Mouse (Mus musculus) megakaryocyte, embryonic 14.5 days (primary cell): ENCODE results near the gene Ift172. TPM values are rescaled to one million over a fixed set of nuclear protein-coding genes. Genes with fewer than 3 reads are reported as not detected.
"Not testable (repeated sequence)": the region's sequence is repeated elsewhere in the genome, so short reads cannot be mapped to it uniquely, and the experiment has no call there.

Experiments
- H3K27me3 ChIP-seq: replicated peaks from 2 replicates; pipeline ENCODE3; 2012; ENCODE audit warnings: inconsistent platforms
- H3K36me3 ChIP-seq: replicated peaks from 2 replicates; pipeline ENCODE3; 2012; ENCODE audit warnings: low read length, inconsistent platforms, mixed read lengths
- H3K4me1 ChIP-seq: 2 replicates; pipeline ENCODE4 v1.6.1; 2012; ENCODE audit warnings: inconsistent platforms
- H3K4me3 ChIP-seq: replicated peaks from 2 replicates; pipeline ENCODE3; 2012; ENCODE audit warnings: moderate library complexity, mild to moderate bottlenecking, inconsistent platforms
- H3K9me3 ChIP-seq: 2 replicates; pipeline ENCODE4 v1.6.1; 2012; ENCODE audit warnings: inconsistent platforms
- FLI1 ChIP-seq: IDR thresholded peaks from 2 replicates; pipeline ENCODE4 v1.6.1; 2012; ENCODE audit warnings: low read length, inconsistent platforms, mixed read lengths
- GATA1 ChIP-seq: IDR thresholded peaks from 3 replicates; pipeline ENCODE4 v1.6.1; 2012; ENCODE audit warnings: mixed read lengths, low read length, inconsistent platforms, borderline replicate concordance
- polyA plus RNA-seq: library from polyadenylated mRNA; stranded (reverse); fragments of >175 nt; gene quantifications from 2 replicates; pipeline ENCODE4 v1.2.3, GENCODE M21; 2012; ENCODE audit warnings: low replicate concordance; ENCODE audit not compliant: insufficient read depth

Ift172 gene
- polyA plus RNA-seq, 1 experiment: 19.3 TPM

GRCm38 (mm10) chr5:31219911-31220447, 70.9 kb downstream of the Ift172 start:
- Histone ChIP-seq H3K36me3 (peaks cover 7% of the 10 kb centered on the region), H3K9me3 (no peaks in the 10 kb centered on the region), H3K4me3 (peak overlapping the region; percentile 99), H3K4me1 (peaks cover 37% of the 10 kb centered on the region), H3K27me3 (no peaks in the 10 kb centered on the region)
- TF ChIP-seq GATA1: no peak
- no peak for TF ChIP-seq FLI1

DNA sequence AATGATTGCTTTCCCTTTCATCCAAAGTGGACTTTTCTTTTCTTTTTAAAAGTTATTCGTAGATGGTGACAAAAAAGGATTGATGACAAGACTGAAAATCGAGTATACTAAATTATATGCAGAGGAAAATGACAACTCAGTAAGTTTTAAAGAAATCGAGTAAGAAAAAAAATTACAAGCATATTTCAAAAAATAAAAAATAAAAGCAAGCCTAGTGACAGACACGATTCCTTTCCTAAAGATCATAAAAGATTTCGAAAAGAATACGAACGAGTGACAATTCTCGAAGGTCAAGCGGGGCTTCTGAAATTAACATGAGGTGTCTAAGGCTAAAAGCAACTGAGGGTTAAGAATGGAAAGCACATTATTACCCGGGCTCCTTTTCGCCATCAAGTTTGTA, 71.4 kb downstream of the Ift172 start:
- TF ChIP-seq GATA1: no peak
- no peak for TF ChIP-seq FLI1
- Histone ChIP-seq H3K4me1 (peaks cover 42% of the 10 kb centered on the region), H3K9me3 (no peaks in the 10 kb centered on the region), H3K27me3 (no peaks in the 10 kb centered on the region), H3K4me3 (peak overlapping the region; percentile 99), H3K36me3 (peaks cover 7% of the 10 kb centered on the region)

- peak overlapping the region; percentile 99 for H3K4me3 ChIP-seq
- no peaks in the 10 kb centered on the region for H3K9me3 ChIP-seq
- no peaks in the 10 kb centered on the region for H3K27me3 ChIP-seq
- peaks cover 45% of the 10 kb centered on the region for H3K4me1 ChIP-seq
- no peak for TF ChIP-seq FLI1
- no peak for TF ChIP-seq GATA1
- H3K36me3 ChIP-seq: peaks cover 7% of the 10 kb centered on the region
Observed at GRCm38 (mm10) chr5:31219070-31219469, 71.8 kb downstream of the Ift172 start.

DNA sequence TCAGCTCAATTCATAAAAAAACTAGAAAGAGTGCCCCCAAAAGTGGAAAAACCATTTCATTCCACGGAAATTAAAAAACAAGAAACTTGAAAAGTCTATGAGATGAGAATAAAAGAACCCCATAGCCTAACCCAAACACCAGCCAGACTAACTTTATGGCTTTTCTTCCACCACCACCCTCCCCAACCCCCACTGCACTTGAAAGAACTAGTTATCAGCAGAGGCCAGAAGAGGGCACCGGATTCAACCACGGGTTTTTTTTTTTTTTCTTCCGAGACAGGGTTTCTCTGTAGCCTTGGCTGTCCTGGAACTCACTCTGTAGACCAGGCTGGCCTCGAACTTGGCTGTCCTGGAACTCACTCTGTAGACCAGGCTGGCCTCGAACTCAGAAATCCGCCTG, 72.6 kb downstream of the Ift172 start:
- Histone ChIP-seq H3K27me3 (no peaks in the 10 kb centered on the region), H3K36me3 (peaks cover 7% of the 10 kb centered on the region), H3K4me3 (peak overlapping the region; percentile 80), H3K9me3 (no peaks in the 10 kb centered on the region), H3K4me1 (peaks cover 50% of the 10 kb centered on the region)
- TF ChIP-seq FLI1: no peak
- TF ChIP-seq GATA1: no peak

- peaks cover 60% of the 10 kb centered on the region for H3K4me1 ChIP-seq
- H3K9me3 ChIP-seq, H3K4me3 ChIP-seq, H3K27me3 ChIP-seq: not testable (repeated sequence)
- peaks cover 14% of the 10 kb centered on the region for H3K36me3 ChIP-seq
Observed at GRCm38 (mm10) chr5:31216554-31216953, 74.4 kb downstream of the Ift172 start.

DNA sequence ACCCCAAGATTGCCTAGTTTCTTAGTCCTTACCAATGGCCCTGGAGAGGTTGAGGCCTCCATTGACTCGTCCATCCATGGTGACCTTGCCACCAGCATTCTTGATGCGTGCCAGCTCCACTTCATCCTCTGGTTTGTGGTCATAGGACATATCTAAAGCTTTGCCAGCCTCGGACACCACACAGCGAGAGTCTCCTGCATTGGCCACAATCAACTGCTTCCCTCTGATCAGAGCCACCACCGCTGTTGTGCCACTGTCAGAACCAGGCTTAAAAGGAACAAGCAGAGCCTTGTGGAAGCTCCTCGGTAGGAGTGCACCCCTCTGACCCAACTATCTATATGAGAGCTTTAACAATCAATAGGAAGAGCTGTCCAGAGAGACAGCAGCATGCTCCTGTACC, 86.5 kb downstream of the Ift172 start:
- no peaks in the 10 kb centered on the region for H3K9me3 ChIP-seq
- TF ChIP-seq GATA1 (no peak), FLI1 (no peak)
- no peaks in the 10 kb centered on the region for H3K27me3 ChIP-seq
- H3K36me3 ChIP-seq: peaks cover 80% of the 10 kb centered on the region
- peaks cover 67% of the 10 kb centered on the region for H3K4me1 ChIP-seq
- H3K4me3 ChIP-seq: no peak overlapping the region

- Histone ChIP-seq H3K4me3 (no peak overlapping the region), H3K27me3 (no peaks in the 10 kb centered on the region), H3K36me3 (peaks cover 85% of the 10 kb centered on the region)
Observed at GRCm38 (mm10) chr5:31203866-31204265, 87.0 kb downstream of the Ift172 start.

More at GRCm38 (mm10) chr5:31203866-31204265, 87.0 kb downstream of the Ift172 start:
- Histone ChIP-seq H3K9me3 (no peaks in the 10 kb centered on the region), H3K4me1 (peaks cover 68% of the 10 kb centered on the region)
- TF ChIP-seq FLI1: no peak
- no peak for TF ChIP-seq GATA1

Other genes with a start within 250 kb of the Ift172 start
- gene Atraid, start 242.8 kb downstream of the Ift172 start, polyA plus RNA-seq: 6.5 and 48.6 TPM in 2 replicates
- 5.0 and 8.2 TPM in 2 replicates for gene Slc5a6, start 242.2 kb downstream of the Ift172 start, polyA plus RNA-seq
- 218 and 333 TPM in 2 replicates for gene Cad, start 236.3 kb downstream of the Ift172 start, polyA plus RNA-seq
- gene Dnajc5g, start 184.8 kb downstream of the Ift172 start, polyA plus RNA-seq: not detected in 2 replicates
- gene Slc30a3, start 182.9 kb downstream of the Ift172 start, polyA plus RNA-seq: not detected in 2 replicates
- gene Trim54, start 174.4 kb downstream of the Ift172 start, polyA plus RNA-seq: not detected in 2 replicates
- not detected in 2 replicates for gene Ucn, start 152.3 kb downstream of the Ift172 start, polyA plus RNA-seq
- 9.4 and 46.6 TPM in 2 replicates for gene Mpv17, start 136.9 kb downstream of the Ift172 start, polyA plus RNA-seq
- 7.0 and 7.9 TPM in 2 replicates for gene Gm29609, start 111.2 kb downstream of the Ift172 start, polyA plus RNA-seq
- gene Gtf3c2, start 111.0 kb downstream of the Ift172 start, polyA plus RNA-seq: 9.1 and 15.0 TPM in 2 replicates
- 5.4 and 54.1 TPM in 2 replicates for gene Snx17, start 97.9 kb downstream of the Ift172 start, polyA plus RNA-seq
- gene Eif2b4, start 97.7 kb downstream of the Ift172 start, polyA plus RNA-seq: 92.1 and 146 TPM in 2 replicates
- gene Zfp513, start 88.8 kb downstream of the Ift172 start, polyA plus RNA-seq: 34.2 and 67.1 TPM in 2 replicates
- 188 and 232 TPM in 2 replicates for gene Ppm1g, start 70.4 kb downstream of the Ift172 start, polyA plus RNA-seq
- gene Nrbp1, start 50.3 kb downstream of the Ift172 start, polyA plus RNA-seq: 25.6 and 48.2 TPM in 2 replicates
- not detected in 2 replicates for gene Gm9970, start 49.9 kb downstream of the Ift172 start, polyA plus RNA-seq
- 0.48 TPM in 1 of 2 replicates, not detected in the other for gene Krtcap3, start 39.4 kb downstream of the Ift172 start, polyA plus RNA-seq
- not detected in 2 replicates for gene Fndc4, start 5.0 kb upstream of the Ift172 start, polyA plus RNA-seq
- gene Gckr, start 6.3 kb upstream of the Ift172 start, polyA plus RNA-seq: not detected in 2 replicates
- gene Zfp512, start 161.3 kb upstream of the Ift172 start, polyA plus RNA-seq: 3.4 and 4.0 TPM in 2 replicates
- not detected in 2 replicates for gene 4930548H24Rik, start 194.6 kb upstream of the Ift172 start, polyA plus RNA-seq
- gene Gpn1, start 203.6 kb upstream of the Ift172 start, polyA plus RNA-seq: 8.9 TPM in 1 of 2 replicates, not detected in the other
- gene Slc4a1ap, start 235.9 kb upstream of the Ift172 start, polyA plus RNA-seq: 8.4 and 21.3 TPM in 2 replicates
- gene Supt7l, start 236.7 kb upstream of the Ift172 start, polyA plus RNA-seq: 6.2 and 10.4 TPM in 2 replicates